Mouse (Mus musculus): ENCODE data around the gene Sprn. TPM values are rescaled to one million over a fixed set of nuclear protein-coding genes. Genes with fewer than 3 reads are reported as not detected.

Sprn gene
- 0.72 TPM in 2 replicates for polyA plus RNA-seq (2015; fragmentation: Nextera tagmentation; extraction: Ambion mirVana)

- H3K9me3 ChIP-seq = no peaks in the 10 kb centered on the region
- H3K4me2 ChIP-seq = peak within 1 kb of the TSS; percentile 59
- ATAC-seq (ENCODE audit: insufficient number of reproducible peaks, insufficient read depth, low FRiP score, low TSS enrichment, low read depth) = no peak
- whole genome bisulfite sequencing = 1% methylated on average over 28 of the region's 28 CpGs
- H3K27ac ChIP-seq = no peak within 1 kb of the TSS
- H3K27me3 ChIP-seq = peaks cover 57% of the 10 kb centered on the region
- H3K4me1 ChIP-seq = peaks cover 15% of the 10 kb centered on the region
- 0 out of 2 replicates have a peak, but pooled peaks cover 4% of the 10 kb centered on the region for H3K36me3 ChIP-seq
- H3K4me3 ChIP-seq = peak within 1 kb of the TSS; percentile 37
- peak within 1 kb of the TSS; percentile 55 for H3K9ac ChIP-seq
Observed at GRCm38 (mm10) chr7:140154218-140154927, at the start of gene Sprn. Gene Sprn (minus strand): TSS chr7:140154877.

GRCm38 (mm10) chr7:140201090-140201489 lies 46.4 kb upstream of the Sprn start:
- Histone ChIP-seq H3K4me3 (no peak overlapping the region), H3K27ac (no peak overlapping the region), H3K4me2 (no peak overlapping the region), H3K9ac (no peak overlapping the region), H3K4me1 (no peaks in the 10 kb centered on the region), H3K36me3 (no peaks in the 10 kb centered on the region), H3K9me3 (no peaks in the 10 kb centered on the region), H3K27me3 (no peaks in the 10 kb centered on the region)
- WGBS = 88% methylated on average over 4 of the region's 4 CpGs
- ATAC-seq (ENCODE audit: insufficient number of reproducible peaks, insufficient read depth, low FRiP score, low TSS enrichment, low read depth) = no peak

DNA sequence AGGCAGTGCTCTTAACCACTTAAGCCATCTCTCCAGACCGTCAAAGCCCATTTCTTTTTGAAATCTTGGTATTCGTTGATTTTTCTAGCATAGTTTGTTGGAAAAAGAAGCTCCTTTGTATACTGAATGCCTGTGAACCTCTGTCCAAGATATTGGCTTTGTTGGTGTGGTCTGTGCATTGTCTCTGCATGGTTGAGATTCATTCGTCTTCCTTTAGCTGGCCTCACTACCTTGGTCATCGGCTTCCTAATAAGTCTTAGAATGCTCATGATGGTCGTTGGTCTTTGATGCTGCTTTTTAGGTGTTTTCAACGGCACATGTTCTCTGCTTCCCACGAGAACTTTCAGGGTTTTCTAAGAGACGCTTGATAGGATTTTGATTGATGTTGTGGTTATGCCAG lies 41.3 kb upstream of the Sprn start:
- H3K9me3 ChIP-seq = no peaks in the 10 kb centered on the region
- no peaks in the 10 kb centered on the region for H3K4me1 ChIP-seq
- H3K9ac ChIP-seq = no peak overlapping the region
- H3K4me2 ChIP-seq = no peak overlapping the region
- H3K36me3 ChIP-seq = no peaks in the 10 kb centered on the region
- H3K4me3 ChIP-seq = no peak overlapping the region
- H3K27ac ChIP-seq = no peak overlapping the region
- 72% methylated on average over 8 of the region's 8 CpGs for WGBS
- no peaks in the 10 kb centered on the region for H3K27me3 ChIP-seq
- no peak for ATAC-seq (ENCODE audit: insufficient number of reproducible peaks, insufficient read depth, low FRiP score, low TSS enrichment, low read depth)

GRCm38 (mm10) chr7:140194031-140194430 lies 39.4 kb upstream of the Sprn start:
- Histone ChIP-seq H3K9me3 (no peaks in the 10 kb centered on the region), H3K9ac (no peak overlapping the region), H3K36me3 (no peaks in the 10 kb centered on the region), H3K4me2 (no peak overlapping the region), H3K4me3 (no peak overlapping the region), H3K27ac (no peak overlapping the region), H3K4me1 (no peaks in the 10 kb centered on the region), H3K27me3 (no peaks in the 10 kb centered on the region)
- WGBS = 83% methylated on average over 4 of the region's 4 CpGs
- no peak for ATAC-seq (ENCODE audit: insufficient number of reproducible peaks, insufficient read depth, low FRiP score, low TSS enrichment, low read depth)

GRCm38 (mm10) chr7:140192851-140193250 lies 38.2 kb upstream of the Sprn start:
- H3K9ac ChIP-seq = no peak overlapping the region
- H3K36me3 ChIP-seq = no peaks in the 10 kb centered on the region
- no peaks in the 10 kb centered on the region for H3K9me3 ChIP-seq
- no peak overlapping the region for H3K4me2 ChIP-seq
- ATAC-seq (ENCODE audit: insufficient number of reproducible peaks, insufficient read depth, low FRiP score, low TSS enrichment, low read depth) = no peak
- H3K27ac ChIP-seq = no peak overlapping the region
- H3K4me3 ChIP-seq = no peak overlapping the region
- no peaks in the 10 kb centered on the region for H3K4me1 ChIP-seq
- H3K27me3 ChIP-seq = no peaks in the 10 kb centered on the region
- WGBS = 79% methylated on average over 2 of the region's 2 CpGs

DNA sequence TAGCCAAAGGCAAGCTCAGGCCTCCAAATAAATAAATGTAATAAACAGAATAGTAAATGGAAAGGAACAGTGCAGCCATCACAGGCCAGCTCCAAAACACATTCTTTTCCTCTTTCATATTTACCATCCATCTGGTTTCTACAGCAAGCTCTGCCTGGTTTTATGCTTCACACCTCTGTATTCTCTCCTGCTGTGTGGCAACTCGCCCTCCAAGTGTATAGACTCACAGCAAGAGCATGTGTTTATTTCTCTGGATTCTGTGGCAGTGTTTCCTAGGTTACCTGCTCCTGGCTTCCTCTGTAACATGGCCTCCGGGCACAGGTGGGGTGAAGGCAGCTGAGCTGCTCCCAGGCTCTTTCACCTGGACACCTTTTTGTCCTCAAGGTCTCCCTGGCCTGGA lies 37.8 kb upstream of the Sprn start:
- H3K9ac ChIP-seq = no peak overlapping the region
- no peaks in the 10 kb centered on the region for H3K36me3 ChIP-seq
- H3K4me2 ChIP-seq = no peak overlapping the region
- ATAC-seq (ENCODE audit: insufficient number of reproducible peaks, insufficient read depth, low FRiP score, low TSS enrichment, low read depth) = no peak
- H3K4me3 ChIP-seq = no peak overlapping the region
- WGBS = 64% methylated on average over 2 of the region's 2 CpGs
- H3K9me3 ChIP-seq = no peaks in the 10 kb centered on the region
- H3K27ac ChIP-seq = no peak overlapping the region
- no peaks in the 10 kb centered on the region for H3K4me1 ChIP-seq
- H3K27me3 ChIP-seq = no peaks in the 10 kb centered on the region

GRCm38 (mm10) chr7:140190435-140190834 lies 35.8 kb upstream of the Sprn start:
- Histone ChIP-seq H3K27me3 (no peaks in the 10 kb centered on the region), H3K36me3 (no peaks in the 10 kb centered on the region), H3K27ac (no peak overlapping the region), H3K4me1 (no peaks in the 10 kb centered on the region), H3K4me3 (no peak overlapping the region), H3K4me2 (no peak overlapping the region), H3K9ac (no peak overlapping the region), H3K9me3 (no peaks in the 10 kb centered on the region)
- 81% methylated on average over 1 of the region's 1 CpGs for WGBS
- no peak for ATAC-seq (ENCODE audit: insufficient number of reproducible peaks, insufficient read depth, low FRiP score, low TSS enrichment, low read depth)

DNA sequence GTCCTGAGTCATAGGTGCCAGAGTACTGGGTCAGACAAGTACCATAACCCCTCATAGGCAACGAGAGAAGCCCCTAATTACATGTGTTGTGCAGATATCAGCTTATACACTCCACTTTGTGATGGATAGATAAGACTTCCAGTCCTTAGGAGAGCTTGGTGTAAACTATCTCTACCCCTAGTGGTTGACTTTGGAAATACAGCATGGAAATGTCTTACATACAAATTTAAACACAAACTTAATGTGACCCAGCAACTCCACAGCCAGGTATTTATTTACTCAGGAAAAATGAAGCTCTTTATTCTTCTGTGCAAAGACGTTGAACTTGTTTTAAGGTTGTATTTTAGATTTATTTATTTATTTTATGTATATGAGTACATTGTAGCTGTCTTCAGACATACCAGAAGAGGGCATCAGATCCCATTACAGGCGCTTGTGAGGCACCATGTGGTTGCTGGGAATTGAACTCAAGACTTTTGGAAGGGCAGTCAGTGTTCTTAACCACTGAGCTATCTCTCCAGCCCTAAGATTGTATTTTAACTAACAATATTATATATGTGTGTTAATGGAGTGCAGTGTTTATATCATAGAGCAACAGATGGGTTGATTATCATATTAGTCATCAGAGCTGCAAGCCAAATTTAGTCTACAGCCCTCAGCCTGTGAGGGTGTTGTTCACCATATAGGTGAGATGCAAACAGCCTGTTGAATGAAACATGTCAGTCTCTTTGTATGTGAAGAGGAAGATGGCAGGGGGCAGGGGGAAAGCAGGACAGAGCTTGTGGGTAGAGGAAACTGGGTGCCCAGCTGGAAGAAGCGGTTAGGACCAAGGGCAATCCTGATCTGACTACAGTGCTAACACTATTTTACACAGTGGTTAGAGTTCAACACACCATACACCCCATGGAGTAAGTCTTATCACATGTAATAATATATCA lies 34.0 kb upstream of the Sprn start:
- ATAC-seq (ENCODE audit: insufficient number of reproducible peaks, insufficient read depth, low FRiP score, low TSS enrichment, low read depth) = no peak
- Histone ChIP-seq H3K4me1 (no peaks in the 10 kb centered on the region), H3K27me3 (no peaks in the 10 kb centered on the region), H3K36me3 (no peaks in the 10 kb centered on the region), H3K4me3 (no peak overlapping the region), H3K27ac (no peak overlapping the region), H3K4me2 (no peak overlapping the region), H3K9me3 (no peaks in the 10 kb centered on the region), H3K9ac (no peak overlapping the region)
- 53% methylated on average over 4 of the region's 4 CpGs for WGBS

DNA sequence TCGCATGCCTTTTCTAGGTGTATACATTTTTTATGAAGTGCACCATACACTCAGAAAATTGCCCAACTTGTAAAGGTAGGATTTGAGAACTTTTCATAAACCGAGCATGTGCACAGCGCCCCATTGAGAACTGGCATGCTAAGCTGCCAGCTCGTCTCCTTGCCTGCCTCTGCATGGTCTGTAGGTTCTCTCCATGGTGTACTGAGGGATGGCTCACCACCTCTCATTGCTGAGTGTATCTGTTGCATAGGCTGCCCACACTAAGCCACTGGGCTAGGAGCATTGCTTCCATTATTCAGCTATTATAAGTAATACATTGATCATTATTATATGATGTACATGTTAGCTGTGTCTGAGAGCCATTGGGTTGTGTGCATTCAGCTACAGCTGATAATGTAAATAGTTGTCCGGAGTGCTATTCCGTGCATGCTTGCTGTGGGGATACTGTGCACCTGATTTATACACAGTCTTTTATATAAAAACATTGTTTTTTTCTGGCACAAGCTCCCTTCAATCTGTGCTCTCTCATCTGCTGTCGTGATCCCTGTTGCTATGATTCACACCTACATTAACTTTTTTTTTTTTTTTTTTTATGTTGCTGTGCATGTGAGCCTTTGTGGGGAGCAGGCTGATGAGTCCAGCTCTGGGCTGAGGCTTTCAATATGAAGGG lies 33.2 kb upstream of the Sprn start:
- no peak for ATAC-seq (ENCODE audit: insufficient number of reproducible peaks, insufficient read depth, low FRiP score, low TSS enrichment, low read depth)
- 81% methylated on average over 7 of the region's 7 CpGs for WGBS

DNA sequence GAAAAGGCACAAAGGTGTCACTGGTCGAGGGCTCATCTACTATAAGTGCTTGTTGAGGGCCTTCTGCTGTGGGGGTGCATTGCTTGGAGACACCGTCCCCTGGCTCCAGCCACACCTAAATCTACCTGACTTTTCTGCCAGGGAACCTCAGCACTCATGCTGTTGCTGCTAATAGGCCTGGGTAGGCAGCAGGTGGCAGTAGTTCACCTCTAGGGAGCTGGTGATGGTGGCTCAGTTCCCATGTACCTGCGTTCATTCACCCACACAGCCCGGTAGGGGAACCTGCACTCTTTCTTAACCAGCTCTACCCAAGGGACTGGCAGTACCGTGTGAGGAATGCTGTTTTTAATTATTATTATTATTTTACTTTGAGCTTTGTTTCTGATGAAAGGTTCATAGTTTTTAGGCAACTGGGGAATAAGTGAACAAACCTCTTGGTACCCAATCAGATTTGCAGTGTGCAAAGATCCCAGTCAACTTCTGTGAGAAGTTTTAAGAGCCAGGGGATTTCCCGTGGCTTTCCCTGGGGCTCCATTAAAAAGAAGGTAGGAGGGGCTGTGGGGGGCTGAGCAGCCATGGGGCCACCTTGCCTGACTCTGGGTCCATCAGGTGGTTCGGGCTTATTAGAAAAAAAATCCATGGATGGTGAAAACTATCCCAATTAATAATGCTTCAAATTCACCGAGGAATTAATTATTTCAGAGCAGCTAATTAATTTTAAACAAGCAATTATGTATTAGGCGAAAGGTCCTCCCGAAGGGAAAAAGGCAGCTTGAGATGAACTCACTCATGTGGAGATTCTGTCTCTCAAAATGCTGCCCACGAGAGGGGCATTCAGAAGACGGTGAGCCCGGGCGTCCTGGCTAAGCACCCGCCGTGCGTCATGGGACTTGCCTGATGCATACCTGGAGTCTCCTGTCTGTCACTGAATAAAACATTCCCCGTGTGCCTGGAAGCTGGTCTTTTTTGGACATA lies 32.3 kb upstream of the Sprn start:
- Histone ChIP-seq H3K27me3 (no peaks in the 10 kb centered on the region), H3K4me3 (no peak overlapping the region), H3K36me3 (no peaks in the 10 kb centered on the region), H3K9ac (no peak overlapping the region), H3K4me1 (no peaks in the 10 kb centered on the region), H3K4me2 (no peak overlapping the region), H3K9me3 (no peaks in the 10 kb centered on the region), H3K27ac (no peak overlapping the region)
- WGBS = 64% methylated on average over 18 of the region's 18 CpGs
- ATAC-seq (ENCODE audit: insufficient number of reproducible peaks, insufficient read depth, low FRiP score, low TSS enrichment, low read depth) = 0 out of 2 replicates have a peak, but pooled peaks have one; percentile 26

More for the DNA sequence above, 33.2 kb upstream of the Sprn start:
- Histone ChIP-seq H3K27ac (no peak overlapping the region), H3K4me2 (no peak overlapping the region), H3K4me3 (no peak overlapping the region), H3K9ac (no peak overlapping the region), H3K36me3 (no peaks in the 10 kb centered on the region), H3K4me1 (no peaks in the 10 kb centered on the region), H3K9me3 (no peaks in the 10 kb centered on the region), H3K27me3 (no peaks in the 10 kb centered on the region)

DNA sequence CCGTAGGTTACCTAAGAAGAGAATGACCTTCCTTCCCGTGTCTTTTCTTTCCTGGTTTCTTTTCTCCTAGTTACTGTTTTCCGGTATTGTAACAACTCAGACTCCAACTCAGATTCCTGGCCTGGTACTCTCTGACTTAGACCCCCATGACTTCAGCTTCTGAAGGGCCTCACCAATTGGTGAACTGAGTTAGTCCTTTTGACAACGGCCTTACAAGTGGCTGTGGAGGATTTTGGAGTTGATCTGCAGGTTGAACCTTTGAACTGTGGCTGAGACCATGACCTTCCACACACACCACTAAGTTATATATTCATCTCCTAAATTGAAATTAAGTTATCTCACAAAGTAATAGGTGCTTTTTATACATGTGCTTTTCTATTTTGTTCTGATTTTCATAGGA lies 29.5 kb upstream of the Sprn start:
- 88% methylated on average over 4 of the region's 4 CpGs for WGBS
- Histone ChIP-seq H3K4me3 (no peak overlapping the region), H3K4me1 (no peaks in the 10 kb centered on the region), H3K36me3 (no peaks in the 10 kb centered on the region), H3K27me3 (no peaks in the 10 kb centered on the region), H3K9me3 (no peaks in the 10 kb centered on the region), H3K9ac (no peak overlapping the region), H3K4me2 (no peak overlapping the region), H3K27ac (no peak overlapping the region)
- ATAC-seq (ENCODE audit: insufficient number of reproducible peaks, insufficient read depth, low FRiP score, low TSS enrichment, low read depth) = no peak

Measured in embryonic facial prominence, embryonic 13.5 days (tissue).